Mouse (Mus musculus): Measurements from ENCODE around the gene Gm14137. TPM values are rescaled to one million over a fixed set of nuclear protein-coding genes. Genes with fewer than 3 reads are reported as not detected.

The Gm14137 gene
- polyA plus RNA-seq, 1 experiment from 2014 or later = 0.75 TPM

- 47% methylated on average over 3 of the region's 3 CpGs for WGBS
- Histone ChIP-seq H3K36me3 (peaks cover 50% of the 10 kb centered on the region), H3K4me3 (no peak overlapping the region), H3K4me1 (replicated peaks) (peaks cover 35% of the 10 kb centered on the region), H3K27ac (no peak overlapping the region), H3K27me3 (ENCODE audit: insufficient read depth, poor library complexity, severe bottlenecking) (no peaks in the 10 kb centered on the region), H3K9me3 (no peaks in the 10 kb centered on the region)
- no peak for DNase-seq (ENCODE audit: low spot score)
These were observed 2.5 kb downstream of the Gm14137 start for GRCm38 (mm10) chr2:119176761-119177160.

DNA sequence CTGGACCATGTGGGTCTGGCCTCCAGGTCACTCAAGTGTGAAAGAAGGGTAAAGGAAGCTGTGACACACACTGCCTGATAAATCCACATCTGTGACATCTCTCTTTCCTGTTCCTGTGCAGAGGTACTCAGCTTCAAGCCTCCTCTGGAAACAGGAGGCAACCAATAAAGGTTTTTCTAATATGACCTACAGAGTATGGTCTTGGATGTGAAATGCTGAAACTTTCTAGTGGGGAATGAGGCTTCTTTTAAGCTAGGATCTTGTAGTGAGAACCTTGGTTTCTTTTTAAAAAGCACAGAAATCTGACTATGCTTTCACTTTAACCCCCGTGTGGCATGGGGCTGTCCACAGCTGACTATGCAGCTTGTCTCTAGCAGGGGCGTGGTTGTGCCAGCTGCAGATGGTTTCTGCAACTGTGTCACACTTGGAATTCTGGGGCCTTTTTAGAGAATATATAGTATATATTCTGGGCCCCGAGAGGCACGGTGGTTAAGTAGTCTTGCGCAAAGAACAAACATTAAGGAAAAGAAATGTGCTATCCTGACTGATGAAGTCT, 3.2 kb downstream of the Gm14137 start:
- no peak overlapping the region for H3K27ac ChIP-seq
- H3K36me3 ChIP-seq = peaks cover 43% of the 10 kb centered on the region
- no peaks in the 10 kb centered on the region for H3K27me3 ChIP-seq (ENCODE audit: insufficient read depth, poor library complexity, severe bottlenecking)
- no peak overlapping the region for H3K4me3 ChIP-seq
- WGBS = 92% methylated on average over 5 of the region's 5 CpGs
- no peaks in the 10 kb centered on the region for H3K9me3 ChIP-seq
- DNase-seq (ENCODE audit: low spot score) = no peak
- peaks cover 28% of the 10 kb centered on the region for H3K4me1 ChIP-seq (replicated peaks)

DNA sequence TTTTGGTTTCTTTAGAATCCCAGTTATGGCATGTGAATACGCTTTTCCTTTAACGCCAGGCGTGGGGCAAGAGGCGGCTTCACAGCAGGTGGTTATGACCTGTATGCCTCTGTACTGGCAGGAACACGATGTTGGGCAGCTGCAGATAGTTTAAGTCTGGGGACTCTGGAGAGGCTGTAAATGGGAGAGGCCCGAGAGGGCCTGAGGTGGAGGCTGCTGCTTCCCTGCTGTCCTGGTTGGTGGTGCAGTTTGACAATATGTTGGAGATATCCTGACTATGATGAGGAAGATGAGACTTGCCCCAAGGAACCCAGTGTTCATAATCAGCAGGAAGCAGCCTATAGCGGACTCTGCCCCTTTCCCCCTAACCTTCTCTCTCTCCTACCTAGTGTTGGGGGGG, 8.6 kb downstream of the Gm14137 start:
- H3K4me3 ChIP-seq = no peak overlapping the region
- H3K27ac ChIP-seq = no peak overlapping the region
- no peaks in the 10 kb centered on the region for H3K9me3 ChIP-seq
- H3K4me1 ChIP-seq (replicated peaks) = no peaks in the 10 kb centered on the region
- DNase-seq (ENCODE audit: low spot score) = no peak
- peaks cover 64% of the 10 kb centered on the region for H3K36me3 ChIP-seq
- 77% methylated on average over 7 of the region's 7 CpGs for WGBS
- H3K27me3 ChIP-seq (ENCODE audit: insufficient read depth, poor library complexity, severe bottlenecking) = no peaks in the 10 kb centered on the region

GRCm38 (mm10) chr2:119189029-119189710, 14.9 kb downstream of the Gm14137 start:
- H3K4me3 ChIP-seq = peak overlapping the region; percentile 47
- no peaks in the 10 kb centered on the region for H3K9me3 ChIP-seq
- H3K27ac ChIP-seq = 0 out of 2 replicates have a peak overlapping the region, but pooled peaks have one; percentile 45
- 7% methylated on average over 15 of the region's 15 CpGs for WGBS
- peaks cover 18% of the 10 kb centered on the region for H3K36me3 ChIP-seq
- H3K4me1 ChIP-seq (replicated peaks) = peaks cover 9% of the 10 kb centered on the region
- H3K27me3 ChIP-seq (ENCODE audit: insufficient read depth, poor library complexity, severe bottlenecking) = no peaks in the 10 kb centered on the region
- peak; percentile 84 for DNase-seq (ENCODE audit: low spot score)

DNA sequence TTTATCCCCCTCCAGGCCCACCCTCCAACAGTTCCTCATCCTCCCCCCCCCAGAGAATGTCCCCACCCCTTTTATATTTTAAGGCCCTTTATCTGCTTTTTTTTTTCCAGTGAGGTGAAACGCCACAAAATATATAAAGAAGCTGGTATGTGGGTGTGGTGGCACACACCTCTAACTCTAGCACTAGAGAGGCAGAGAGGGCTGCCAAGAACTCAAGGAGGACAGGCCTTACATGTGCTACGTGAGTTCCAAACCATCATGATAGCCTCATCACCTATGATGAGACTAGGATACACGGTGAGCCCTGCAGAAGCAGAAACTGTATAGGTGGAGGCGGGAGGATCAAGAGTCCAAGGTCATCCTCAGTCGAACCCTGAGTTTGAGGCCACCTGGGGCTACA, 16.7 kb downstream of the Gm14137 start:
- Histone ChIP-seq H3K4me1 (replicated peaks) (peaks cover 9% of the 10 kb centered on the region), H3K27me3 (ENCODE audit: insufficient read depth, poor library complexity, severe bottlenecking) (no peaks in the 10 kb centered on the region), H3K36me3 (0 out of 2 replicates have a peak, but pooled peaks cover 3% of the 10 kb centered on the region), H3K9me3 (no peaks in the 10 kb centered on the region), H3K4me3 (no peak overlapping the region), H3K27ac (no peak overlapping the region)
- WGBS = 92% methylated on average over 5 of the region's 5 CpGs
- no peak for DNase-seq (ENCODE audit: low spot score)

DNA sequence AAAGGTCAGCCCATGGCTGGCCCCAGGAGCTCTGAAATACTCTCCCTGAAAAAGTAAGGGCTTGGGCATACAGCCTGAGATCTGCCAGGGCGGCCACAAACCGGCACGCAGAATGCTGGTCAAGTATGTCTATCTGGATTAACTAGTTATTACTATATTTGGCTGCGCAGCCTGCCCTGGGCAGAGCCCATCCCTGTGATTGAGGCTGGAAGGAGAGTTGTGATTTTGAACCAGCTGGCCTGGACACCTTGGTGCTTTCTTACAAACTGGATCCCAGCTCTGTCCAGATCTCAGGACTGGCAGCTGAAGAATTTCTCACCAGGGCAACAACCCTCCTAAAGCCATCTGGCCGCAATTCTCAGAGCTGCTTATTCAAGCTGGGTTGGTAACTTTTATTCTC, 19.8 kb downstream of the Gm14137 start:
- Histone ChIP-seq H3K9me3 (no peaks in the 10 kb centered on the region), H3K4me3 (no peak overlapping the region), H3K27ac (no peak overlapping the region), H3K4me1 (replicated peaks) (peaks cover 18% of the 10 kb centered on the region), H3K36me3 (no peaks in the 10 kb centered on the region), H3K27me3 (ENCODE audit: insufficient read depth, poor library complexity, severe bottlenecking) (no peaks in the 10 kb centered on the region)
- 91% methylated on average over 5 of the region's 5 CpGs for WGBS
- DNase-seq (ENCODE audit: low spot score) = no peak

DNA sequence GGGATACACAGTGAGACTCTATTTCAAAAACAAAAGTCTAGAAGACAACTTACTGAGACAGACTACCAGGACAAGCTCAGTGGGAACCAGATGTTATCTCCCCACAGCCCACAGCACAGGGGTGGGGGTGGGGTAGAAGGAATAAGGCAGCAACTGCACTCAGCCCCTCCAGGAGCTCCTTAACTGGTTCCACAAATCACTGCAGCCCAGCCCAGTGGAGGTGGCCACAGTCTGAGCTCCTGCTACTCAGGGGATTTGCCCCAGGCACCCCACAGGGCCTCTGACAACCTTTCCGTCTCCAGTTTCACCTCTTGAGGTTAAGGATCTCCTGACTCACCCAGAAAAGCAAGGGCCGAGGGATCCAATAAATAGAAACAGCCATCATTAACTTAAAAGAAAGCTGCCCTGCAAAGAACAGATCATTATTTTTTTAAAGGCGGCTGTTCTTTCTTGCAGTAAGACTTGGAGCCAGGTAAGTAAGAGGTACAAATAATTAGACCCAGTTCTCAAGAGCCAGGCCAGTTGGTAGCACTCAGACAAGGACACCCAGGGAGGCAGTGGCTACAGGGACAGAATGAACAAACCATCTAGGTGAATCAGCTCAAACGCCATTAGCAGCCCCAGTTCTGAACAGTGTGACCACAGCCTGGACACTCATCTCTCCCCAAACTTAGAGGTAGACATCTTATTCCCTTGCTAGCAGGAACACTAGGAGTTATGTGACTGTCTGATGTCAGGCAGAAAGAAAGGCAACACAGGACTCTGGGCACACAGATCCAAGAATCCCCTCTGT, 22.2 kb downstream of the Gm14137 start:
- Histone ChIP-seq H3K27ac (no peak overlapping the region), H3K4me3 (no peak overlapping the region), H3K36me3 (no peaks in the 10 kb centered on the region), H3K4me1 (replicated peaks) (peaks cover 14% of the 10 kb centered on the region), H3K9me3 (no peaks in the 10 kb centered on the region), H3K27me3 (ENCODE audit: insufficient read depth, poor library complexity, severe bottlenecking) (no peaks in the 10 kb centered on the region)
- 36% methylated on average over 4 of the region's 4 CpGs for WGBS
- no peak for DNase-seq (ENCODE audit: low spot score)

GRCm38 (mm10) chr2:119197493-119197892, 23.2 kb downstream of the Gm14137 start:
- H3K4me1 ChIP-seq (replicated peaks) = peaks cover 14% of the 10 kb centered on the region
- no peaks in the 10 kb centered on the region for H3K9me3 ChIP-seq
- no peak for DNase-seq (ENCODE audit: low spot score)
- H3K27me3 ChIP-seq (ENCODE audit: insufficient read depth, poor library complexity, severe bottlenecking) = no peaks in the 10 kb centered on the region
- H3K27ac ChIP-seq = 0 out of 2 replicates have a peak overlapping the region, but pooled peaks have one; percentile 24
- no peak overlapping the region for H3K4me3 ChIP-seq
- H3K36me3 ChIP-seq = no peaks in the 10 kb centered on the region
- 84% methylated on average over 1 of the region's 1 CpGs for WGBS

GRCm38 (mm10) chr2:119198049-119198448, 23.7 kb downstream of the Gm14137 start:
- 28% methylated on average over 1 of the region's 1 CpGs for WGBS
- Histone ChIP-seq H3K27ac (no peak overlapping the region), H3K9me3 (no peaks in the 10 kb centered on the region), H3K36me3 (no peaks in the 10 kb centered on the region), H3K4me1 (replicated peaks) (peaks cover 14% of the 10 kb centered on the region), H3K27me3 (ENCODE audit: insufficient read depth, poor library complexity, severe bottlenecking) (no peaks in the 10 kb centered on the region), H3K4me3 (no peak overlapping the region)
- no peak for DNase-seq (ENCODE audit: low spot score)

- Histone ChIP-seq H3K9me3 (no peaks in the 10 kb centered on the region), H3K36me3 (no peaks in the 10 kb centered on the region), H3K4me3 (no peak overlapping the region), H3K27me3 (ENCODE audit: insufficient read depth, poor library complexity, severe bottlenecking) (no peaks in the 10 kb centered on the region), H3K27ac (no peak overlapping the region), H3K4me1 (replicated peaks) (peaks cover 22% of the 10 kb centered on the region)
- no peak for DNase-seq (ENCODE audit: low spot score)
- 57% methylated on average over 3 of the region's 3 CpGs for WGBS
These were observed 24.6 kb downstream of the Gm14137 start for GRCm38 (mm10) chr2:119198934-119199333.

DNA sequence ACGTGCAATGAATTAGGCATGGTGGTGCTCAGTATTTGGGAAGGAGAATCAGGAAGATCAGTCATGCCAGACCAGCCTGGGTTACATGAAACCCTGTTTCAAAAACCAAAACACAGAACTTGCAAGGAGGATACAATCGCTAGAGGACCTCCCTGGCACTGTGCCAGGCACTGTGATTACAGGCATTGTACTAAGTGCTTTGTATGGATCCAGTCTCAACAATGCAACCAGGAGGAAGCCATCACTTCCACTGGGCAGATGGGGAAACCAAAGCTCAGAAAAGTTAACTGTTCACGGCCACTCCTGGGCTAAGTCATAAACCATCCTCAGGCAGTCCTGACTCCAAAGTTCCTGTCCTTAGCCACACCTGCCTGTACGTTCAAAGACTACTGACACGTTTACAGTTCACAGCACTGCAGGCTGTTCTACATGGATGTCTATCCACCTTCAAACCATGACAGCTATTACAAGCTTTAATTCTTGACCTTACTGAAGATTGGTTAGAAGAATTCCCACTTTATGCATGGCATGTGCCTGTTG, 28.7 kb downstream of the Gm14137 start:
- Histone ChIP-seq H3K36me3 (no peaks in the 10 kb centered on the region), H3K4me3 (no peak overlapping the region), H3K4me1 (replicated peaks) (peaks cover 23% of the 10 kb centered on the region), H3K9me3 (no peaks in the 10 kb centered on the region), H3K27me3 (ENCODE audit: insufficient read depth, poor library complexity, severe bottlenecking) (no peaks in the 10 kb centered on the region), H3K27ac (no peak overlapping the region)
- DNase-seq (ENCODE audit: low spot score) = no peak
- 81% methylated on average over 5 of the region's 5 CpGs for WGBS

- no peak overlapping the region for H3K27ac ChIP-seq
- WGBS = 82% methylated on average over 4 of the region's 4 CpGs
- H3K9me3 ChIP-seq = no peaks in the 10 kb centered on the region
- no peak overlapping the region for H3K4me3 ChIP-seq
- H3K27me3 ChIP-seq (ENCODE audit: insufficient read depth, poor library complexity, severe bottlenecking) = no peaks in the 10 kb centered on the region
- peaks cover 19% of the 10 kb centered on the region for H3K4me1 ChIP-seq (replicated peaks)
- H3K36me3 ChIP-seq = no peaks in the 10 kb centered on the region
- no peak for DNase-seq (ENCODE audit: low spot score)
These were observed 29.7 kb downstream of the Gm14137 start for GRCm38 (mm10) chr2:119203871-119204460.

Measured in hindbrain, embryonic 10.5 days (tissue).